Mouse (Mus musculus): Measurements from ENCODE around the gene Sema6d.

DNA sequence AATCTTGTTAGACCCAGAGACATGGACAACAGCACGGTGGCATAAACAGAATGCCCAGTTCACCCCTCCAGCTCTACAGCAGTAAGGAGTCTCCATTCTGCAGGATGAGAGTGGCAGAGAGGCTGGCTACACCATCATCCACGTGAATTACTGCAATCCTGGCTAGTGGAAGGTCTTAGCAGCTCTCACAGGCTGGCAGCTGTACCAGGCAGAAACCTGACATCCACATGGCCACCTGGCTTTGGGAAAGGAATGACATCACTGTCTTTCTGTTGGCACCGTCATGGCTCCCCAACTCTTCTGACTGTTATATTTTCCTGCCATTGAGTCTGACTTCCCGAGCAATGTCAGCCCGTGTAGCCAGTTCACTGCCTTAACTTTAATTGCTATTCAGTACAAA, 474.0 kb downstream of the Sema6d start:
- TF ChIP-seq CTCF (IDR thresholded peaks at IDR 0.05; ENCODE audit: low read depth, low read length) = no peak
- no peak for TF ChIP-seq POLR2A (IDR thresholded peaks at IDR 0.05; ENCODE audit: insufficient read depth, low read length)
- TF ChIP-seq EP300 (IDR thresholded peaks at IDR 0.05; ENCODE audit: insufficient read depth, low read depth, low read length) = no peak

Measured in ES-Bruce4 (cell line).